Mouse (Mus musculus): ENCODE measurements around the gene Ern1. TPM values are rescaled to one million over a fixed set of nuclear protein-coding genes. Genes with fewer than 3 reads are reported as not detected.
"Not testable (repeated sequence)": the region's sequence is repeated elsewhere in the genome, so short reads cannot be mapped to it uniquely, and the experiment has no call there.

Gene Ern1
- total RNA-seq, 1 experiment from 2014 or later, result 82.3 TPM

GRCm38 (mm10) chr11:106480530-106480885 is 7.1 kb downstream of the Ern1 start:
- DNase-seq, result no peak

- peak; percentile 43 for DNase-seq
These were observed 7.8 kb downstream of the Ern1 start for GRCm38 (mm10) chr11:106479619-106480529.

- DNase-seq, result no peak
These were observed 8.9 kb downstream of the Ern1 start for GRCm38 (mm10) chr11:106478745-106479144.

GRCm38 (mm10) chr11:106477505-106478160 is 10.0 kb downstream of the Ern1 start:
- no peak for DNase-seq

GRCm38 (mm10) chr11:106475309-106475708 is 12.3 kb downstream of the Ern1 start:
- DNase-seq, result no peak

GRCm38 (mm10) chr11:106471629-106472028 is 16.0 kb downstream of the Ern1 start:
- DNase-seq, result no peak

GRCm38 (mm10) chr11:106468509-106468908 is 19.1 kb downstream of the Ern1 start:
- no peak for DNase-seq

- DNase-seq, result no peak
These were observed 21.7 kb downstream of the Ern1 start for GRCm38 (mm10) chr11:106465932-106466331.

- no peak for DNase-seq
These were observed 22.1 kb downstream of the Ern1 start for GRCm38 (mm10) chr11:106465545-106465903.

GRCm38 (mm10) chr11:106464681-106465544 is 22.7 kb downstream of the Ern1 start:
- DNase-seq, result no peak

- DNase-seq, result no peak
These were observed 23.8 kb downstream of the Ern1 start for GRCm38 (mm10) chr11:106463845-106464244.

- no peak for DNase-seq
These were observed 25.3 kb downstream of the Ern1 start for GRCm38 (mm10) chr11:106462309-106462708.

- DNase-seq, result no peak
These were observed 26.3 kb downstream of the Ern1 start for GRCm38 (mm10) chr11:106461145-106461932.

- no peak for DNase-seq
These were observed 27.0 kb downstream of the Ern1 start for GRCm38 (mm10) chr11:106460671-106461070.

- DNase-seq, result no peak
These were observed 29.1 kb downstream of the Ern1 start for GRCm38 (mm10) chr11:106458540-106458939.

- DNase-seq, result peak; percentile 32
These were observed 44.0 kb downstream of the Ern1 start for GRCm38 (mm10) chr11:106443646-106444045.

- DNase-seq, result not testable (repeated sequence)
These were observed 45.1 kb downstream of the Ern1 start for GRCm38 (mm10) chr11:106442564-106442963.

GRCm38 (mm10) chr11:106440318-106440717 is 47.3 kb downstream of the Ern1 start:
- no peak for DNase-seq

- no peak for DNase-seq
These were observed 48.3 kb downstream of the Ern1 start for GRCm38 (mm10) chr11:106439355-106439754.

GRCm38 (mm10) chr11:106438524-106439177 is 49.0 kb downstream of the Ern1 start:
- no peak for DNase-seq

- DNase-seq, result no peak
These were observed 50.1 kb downstream of the Ern1 start for GRCm38 (mm10) chr11:106437543-106437942.
